Mouse (Mus musculus) right cerebral cortex, adult 18-20 months (tissue): Measurements from ENCODE around the gene Dnm3.

Experiments used
- DNase-seq: peaks from one replicate; pipeline ENCODE4 v3.0.0; 2022; ENCODE audit warnings: mixed read lengths

The Dnm3 gene

GRCm38 (mm10) chr1:162053186-162053585, 424.6 kb downstream of the Dnm3 start:
- DNase-seq, result no peak

GRCm38 (mm10) chr1:162052755-162053154, 425.1 kb downstream of the Dnm3 start:
- DNase-seq, result no peak

- no peak for DNase-seq
These were observed 425.7 kb downstream of the Dnm3 start for GRCm38 (mm10) chr1:162052138-162052537.

GRCm38 (mm10) chr1:162051710-162052109, 426.1 kb downstream of the Dnm3 start:
- DNase-seq, result no peak

- DNase-seq, result peak; percentile 12
These were observed 430.2 kb downstream of the Dnm3 start for GRCm38 (mm10) chr1:162047673-162048072.

GRCm38 (mm10) chr1:162043788-162044717, 433.8 kb downstream of the Dnm3 start:
- DNase-seq, result no peak

GRCm38 (mm10) chr1:162043216-162043615, 434.6 kb downstream of the Dnm3 start:
- DNase-seq, result no peak

GRCm38 (mm10) chr1:162042384-162042783, 435.4 kb downstream of the Dnm3 start:
- no peak for DNase-seq

- no peak for DNase-seq
These were observed 437.2 kb downstream of the Dnm3 start for GRCm38 (mm10) chr1:162040490-162041274.

GRCm38 (mm10) chr1:162039808-162040207, 438.0 kb downstream of the Dnm3 start:
- DNase-seq, result no peak

GRCm38 (mm10) chr1:162039011-162039595, 438.7 kb downstream of the Dnm3 start:
- no peak for DNase-seq

- no peak for DNase-seq
These were observed 439.4 kb downstream of the Dnm3 start for GRCm38 (mm10) chr1:162038431-162038830.

GRCm38 (mm10) chr1:162037968-162038421, 439.8 kb downstream of the Dnm3 start:
- peak; percentile 37 for DNase-seq

GRCm38 (mm10) chr1:162037185-162037765, 440.6 kb downstream of the Dnm3 start:
- no peak for DNase-seq

- no peak for DNase-seq
These were observed 441.4 kb downstream of the Dnm3 start for GRCm38 (mm10) chr1:162036461-162036835.

- DNase-seq, result no peak
These were observed 441.9 kb downstream of the Dnm3 start for GRCm38 (mm10) chr1:162035800-162036460.

- DNase-seq, result no peak
These were observed 454.1 kb downstream of the Dnm3 start for GRCm38 (mm10) chr1:162023681-162024270.

- no peak for DNase-seq
These were observed 457.1 kb downstream of the Dnm3 start for GRCm38 (mm10) chr1:162020766-162021165.

- DNase-seq, result no peak
These were observed 457.5 kb downstream of the Dnm3 start for GRCm38 (mm10) chr1:162020303-162020731.

GRCm38 (mm10) chr1:162018601-162018977, 459.2 kb downstream of the Dnm3 start:
- DNase-seq, result no peak

GRCm38 (mm10) chr1:162017975-162018600, 459.7 kb downstream of the Dnm3 start:
- DNase-seq, result no peak
